Mouse (Mus musculus) urinary bladder, postnatal 36 days (tissue): Measurements from ENCODE around the gene Gabbr2.

Experiments used
- DNase-seq, 2 experiments: peaks; one replicate each; pipeline ENCODE4 v3.0.0; 2022; ENCODE audit warnings: low spot score in 2 of 2, mixed read lengths in 1 of 2

Gabbr2 gene

DNA sequence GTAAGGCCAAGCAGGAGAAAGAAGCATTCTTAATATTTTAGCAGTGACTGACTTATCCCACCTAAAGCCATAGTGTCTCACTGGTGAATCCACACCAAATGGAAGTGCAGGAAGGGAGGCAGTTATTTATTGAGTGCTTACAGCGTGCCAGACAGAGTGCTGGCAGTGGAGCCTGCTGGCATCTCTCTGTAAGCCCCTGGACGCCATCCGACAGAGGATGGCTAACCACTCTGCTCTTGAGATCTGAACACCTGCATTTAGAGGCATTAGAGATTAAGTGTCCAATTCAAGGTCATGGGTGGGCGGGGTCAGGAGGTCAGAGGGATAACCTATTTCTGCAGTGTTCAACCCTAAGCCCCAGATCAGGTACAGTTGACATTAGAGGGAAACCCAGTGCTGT is 2.8 kb downstream of the Gabbr2 start:
- DNase-seq = no peak

DNA sequence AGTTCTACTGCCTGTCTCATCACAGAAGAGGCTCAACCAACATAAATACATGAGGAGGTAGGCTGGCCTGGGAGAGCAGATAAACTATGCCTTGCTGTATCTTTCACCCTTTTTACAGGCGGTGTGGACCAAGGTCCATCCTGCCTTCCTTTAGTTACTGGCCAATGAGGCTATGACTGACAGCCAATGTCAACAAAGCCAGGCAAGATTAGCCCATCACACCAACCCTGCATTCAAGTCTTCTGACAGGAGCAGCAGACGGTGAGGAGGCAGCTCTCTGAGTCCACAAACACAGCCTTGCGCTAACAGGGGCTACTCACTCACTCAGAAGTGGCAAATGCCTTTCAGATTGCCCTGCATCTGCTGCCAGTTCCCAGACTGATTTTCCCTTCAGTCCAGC is 3.4 kb downstream of the Gabbr2 start:
- no peak for DNase-seq

DNA sequence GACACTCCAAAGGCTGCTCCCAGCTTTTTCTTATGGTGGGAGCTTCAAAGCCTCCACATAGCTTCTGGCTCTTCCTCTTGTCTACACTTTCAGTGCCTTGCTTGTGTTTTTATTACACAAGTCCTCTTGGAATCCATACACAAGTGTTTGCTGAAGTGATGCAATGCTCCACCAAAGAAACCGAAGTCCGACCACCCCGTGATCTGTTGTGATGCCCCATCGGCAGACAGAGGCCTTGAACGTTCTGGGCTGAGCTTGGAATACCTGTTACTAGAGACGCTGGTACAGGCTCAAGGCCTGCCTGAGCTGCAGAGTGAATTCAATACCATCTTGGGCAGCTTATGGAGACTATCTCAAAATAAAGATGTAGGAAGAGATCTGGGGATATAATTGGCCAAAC is 3.9 kb downstream of the Gabbr2 start:
- DNase-seq = no peak

DNA sequence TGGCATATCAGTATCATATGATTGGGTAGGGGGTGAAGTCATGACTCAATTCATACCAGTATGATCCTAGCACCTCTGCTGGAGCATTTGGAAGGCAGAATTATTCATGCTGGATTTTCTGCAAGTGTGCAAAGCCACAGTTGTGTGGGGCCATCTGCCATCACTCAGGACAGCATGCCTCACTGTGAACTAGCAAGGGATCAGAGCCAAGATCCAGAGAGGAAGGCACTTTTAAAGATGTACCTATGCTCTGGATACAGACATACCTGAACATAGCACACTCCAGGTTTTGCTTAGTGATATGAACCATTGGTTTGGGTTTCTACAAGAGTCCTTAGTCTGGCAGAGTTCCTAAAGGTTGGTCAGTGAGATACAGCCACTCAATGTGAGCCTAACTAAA is 5.6 kb downstream of the Gabbr2 start:
- DNase-seq = no peak

DNA sequence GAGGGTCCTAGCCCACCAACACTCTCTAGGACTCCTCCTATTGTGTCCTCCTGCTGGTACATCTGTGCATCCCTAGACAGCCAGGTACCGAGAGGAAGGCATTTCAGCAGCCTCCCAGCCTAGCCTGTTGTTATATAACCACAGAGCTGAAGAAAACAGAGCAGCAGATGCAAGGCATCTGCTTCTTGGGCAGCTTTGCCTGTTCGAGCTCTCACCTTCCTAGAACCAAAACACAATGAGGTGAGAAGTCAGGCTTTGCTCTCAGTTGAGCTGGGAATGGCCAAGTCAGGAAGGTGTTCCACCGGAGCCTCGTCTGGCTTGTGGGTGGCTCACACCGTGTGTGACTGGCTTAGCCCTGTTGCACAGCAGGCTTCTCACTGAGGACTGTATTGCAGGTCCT is 8.8 kb downstream of the Gabbr2 start:
- DNase-seq = no peak

DNA sequence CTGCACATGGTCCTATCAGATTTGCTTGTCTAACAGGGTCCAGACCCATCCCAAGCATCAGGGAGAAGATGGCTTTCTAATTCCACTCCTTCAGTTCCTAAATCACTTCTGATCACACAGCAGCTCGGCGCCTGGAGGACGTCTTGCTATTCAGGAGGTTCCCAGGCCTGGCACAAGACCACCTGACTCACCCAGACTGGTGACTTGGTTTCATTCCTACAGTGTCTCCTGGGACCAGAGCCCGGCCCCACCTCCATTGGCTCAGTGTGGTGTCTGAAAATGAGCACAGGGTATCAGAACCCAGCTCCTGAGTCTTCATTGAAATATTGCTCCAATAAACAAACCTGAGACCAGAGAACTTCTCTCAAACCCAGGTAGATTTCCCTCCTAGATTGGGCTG is 9.6 kb downstream of the Gabbr2 start:
- no peak for DNase-seq

DNA sequence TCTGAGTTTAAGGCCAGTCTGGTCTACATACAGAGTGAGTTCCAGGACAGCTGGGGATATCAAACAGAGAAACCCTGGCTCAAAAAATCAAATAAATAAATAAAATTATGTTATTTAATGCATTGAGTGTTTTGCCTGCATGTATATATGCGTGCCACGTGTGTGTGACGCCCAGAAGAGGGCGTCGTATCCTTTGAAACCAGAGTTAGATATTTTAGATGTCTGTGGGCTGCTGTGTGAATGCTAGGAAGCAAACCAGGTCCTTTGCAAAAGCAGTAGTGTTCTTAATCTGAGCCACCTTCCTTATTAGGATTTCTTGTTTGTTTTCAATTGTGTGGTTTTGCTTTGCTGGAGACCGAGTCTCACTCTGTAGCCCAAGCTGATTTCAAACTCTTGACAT is 13.3 kb downstream of the Gabbr2 start:
- DNase-seq = no peak

DNA sequence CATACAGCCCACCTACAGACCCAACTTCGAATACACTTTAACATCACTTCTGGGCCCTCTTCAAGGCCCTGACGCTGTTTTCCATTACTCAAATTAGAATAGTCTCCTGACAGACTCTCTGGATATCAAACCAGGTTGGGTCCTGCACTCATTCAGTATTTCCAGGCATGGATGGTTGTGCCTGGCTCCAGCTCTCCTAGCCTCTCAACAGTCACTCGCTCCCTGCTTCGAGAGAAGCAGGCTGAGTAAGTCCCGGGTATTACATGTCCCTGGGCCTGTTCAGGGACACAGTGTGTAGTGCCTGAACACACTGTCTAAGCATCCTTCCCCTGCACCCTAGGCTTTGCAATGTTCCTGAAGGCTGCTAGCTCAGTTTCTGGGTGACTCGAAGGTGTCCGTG is 14.5 kb downstream of the Gabbr2 start:
- no peak for DNase-seq

DNA sequence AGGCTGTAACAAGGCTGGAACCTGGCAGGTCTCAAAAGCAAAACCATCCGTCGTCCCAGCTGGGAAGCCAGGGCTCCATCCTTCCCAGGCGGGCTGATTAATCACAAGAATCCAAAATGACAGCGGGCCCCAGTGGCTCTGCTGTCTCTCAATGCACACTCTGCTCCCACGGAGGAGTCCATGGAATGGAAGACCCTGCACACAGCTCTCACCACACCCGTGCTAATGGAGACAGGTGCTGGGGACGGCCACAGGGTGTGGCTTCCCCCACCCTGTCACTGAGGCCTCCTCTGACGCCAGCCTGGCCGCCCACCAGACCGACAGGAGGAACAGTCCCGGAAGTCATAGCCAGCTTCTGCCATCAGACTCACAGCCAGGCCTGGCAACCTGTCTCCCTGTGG is 15.0 kb downstream of the Gabbr2 start:
- DNase-seq = no peak

DNA sequence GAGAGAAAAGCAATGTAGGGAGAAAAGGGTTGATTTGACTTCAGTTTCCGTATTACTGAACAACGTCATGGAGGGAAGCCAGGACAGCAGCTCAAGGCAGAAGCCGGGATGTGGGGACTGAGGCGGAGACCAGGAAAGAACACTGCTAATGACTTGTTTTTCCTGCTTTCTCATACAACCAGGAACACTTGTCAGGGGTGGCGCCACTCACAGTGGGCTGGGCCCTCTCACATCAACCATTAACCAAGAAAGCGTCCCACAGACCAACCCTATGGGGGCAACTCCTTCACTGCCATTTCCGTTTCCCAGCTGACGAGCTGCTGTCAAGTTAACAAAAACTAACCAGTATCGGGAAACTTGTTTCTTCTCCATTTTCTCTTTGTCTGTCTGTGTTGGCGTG is 18.4 kb downstream of the Gabbr2 start:
- no peak for DNase-seq

DNA sequence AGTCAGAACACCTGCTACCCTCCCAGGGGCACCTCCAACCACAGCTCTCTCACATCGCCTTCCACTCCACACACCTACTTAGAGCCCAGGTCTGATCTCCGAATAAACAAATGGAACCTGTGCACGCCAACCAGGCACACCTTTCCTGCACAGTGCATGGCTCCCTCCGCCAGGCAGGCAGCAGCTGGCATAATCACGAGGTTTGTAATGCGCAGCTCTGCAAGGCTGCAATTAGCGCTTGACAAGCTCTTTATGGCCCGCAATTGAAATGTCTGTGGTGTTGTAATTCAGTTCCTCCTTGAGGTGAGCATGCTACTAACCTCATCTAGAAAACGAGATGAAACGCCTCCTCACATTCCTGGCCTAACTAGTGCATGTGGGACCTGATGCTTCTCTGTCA is 23.7 kb downstream of the Gabbr2 start:
- no peak for DNase-seq

DNA sequence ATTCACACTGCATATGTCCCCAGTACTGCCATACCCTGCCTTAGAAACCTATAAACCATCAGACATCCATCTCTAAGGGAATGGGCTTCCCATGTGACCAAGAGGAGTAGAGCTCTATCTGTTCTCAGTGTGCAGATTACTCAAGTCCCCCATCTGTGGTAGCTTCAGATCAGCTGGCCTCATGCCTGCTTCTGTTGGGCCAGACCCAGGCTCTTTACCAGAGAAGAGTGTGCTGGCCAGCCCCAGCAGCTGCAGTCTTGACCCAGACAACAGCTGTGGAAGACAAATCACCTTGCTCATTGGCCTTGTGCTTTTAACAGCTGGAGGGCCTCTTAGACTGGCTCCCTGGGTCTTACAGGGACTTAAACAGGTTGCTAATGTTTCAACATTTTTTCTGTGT is 25.1 kb downstream of the Gabbr2 start:
- no peak for DNase-seq

DNA sequence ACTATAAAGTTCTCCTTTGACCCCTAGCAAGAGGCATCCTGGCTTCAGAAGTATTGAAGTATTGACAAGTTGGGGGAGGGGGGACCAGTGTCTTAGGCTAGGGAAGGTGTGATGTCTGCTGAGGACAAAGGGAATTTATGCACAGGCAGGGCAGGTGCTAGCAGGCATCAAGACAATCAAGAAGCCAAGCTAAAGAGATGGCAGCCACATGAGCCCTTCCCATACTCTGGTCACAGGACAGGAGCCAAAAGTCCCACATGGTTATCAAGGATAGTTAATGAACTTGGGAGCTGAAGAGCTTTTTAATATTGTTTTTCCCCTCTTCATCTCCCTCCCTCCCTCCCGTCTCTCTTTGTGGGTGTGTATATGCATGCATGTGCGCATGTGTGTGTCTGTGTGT is 30.3 kb downstream of the Gabbr2 start:
- DNase-seq = no peak

DNA sequence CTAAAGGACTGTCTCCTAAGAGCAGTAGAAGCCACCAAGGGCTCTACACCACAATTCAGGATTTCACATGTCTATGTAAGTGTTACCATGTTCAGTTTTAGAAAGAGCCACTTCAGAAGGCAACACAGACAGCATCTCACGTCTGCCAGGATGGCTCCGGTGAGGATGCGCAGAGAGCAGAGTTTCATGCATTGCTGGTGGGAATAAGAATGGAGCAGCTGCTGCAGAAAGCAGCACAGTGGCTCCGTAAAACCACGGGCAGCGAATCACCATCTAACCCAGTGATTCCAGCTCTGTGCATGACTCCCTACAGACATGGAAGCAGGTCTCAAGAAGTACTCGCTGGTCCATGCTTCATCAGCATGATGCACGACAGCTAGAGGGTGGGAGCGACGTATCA is 31.5 kb downstream of the Gabbr2 start:
- DNase-seq = no peak

DNA sequence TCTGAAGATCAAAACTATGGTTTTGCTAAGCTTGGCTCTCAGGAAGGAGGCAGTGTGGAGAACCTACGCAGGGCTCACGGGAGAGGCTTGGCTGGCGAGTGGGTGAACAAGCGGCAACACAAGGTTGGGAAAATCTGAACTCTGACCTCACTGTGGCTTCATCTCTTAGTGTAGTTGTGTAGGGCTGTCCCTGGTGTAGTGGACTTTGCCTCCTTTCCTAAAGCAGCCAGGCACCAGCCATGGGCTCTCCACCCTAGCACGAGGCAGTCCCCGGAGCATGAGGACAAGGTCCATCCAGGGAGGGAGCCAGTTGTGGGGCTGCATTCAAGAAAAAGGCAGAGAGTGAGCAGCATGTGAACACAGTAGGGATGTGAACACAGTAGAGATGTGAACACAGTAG is 31.9 kb downstream of the Gabbr2 start:
- no peak for DNase-seq

DNA sequence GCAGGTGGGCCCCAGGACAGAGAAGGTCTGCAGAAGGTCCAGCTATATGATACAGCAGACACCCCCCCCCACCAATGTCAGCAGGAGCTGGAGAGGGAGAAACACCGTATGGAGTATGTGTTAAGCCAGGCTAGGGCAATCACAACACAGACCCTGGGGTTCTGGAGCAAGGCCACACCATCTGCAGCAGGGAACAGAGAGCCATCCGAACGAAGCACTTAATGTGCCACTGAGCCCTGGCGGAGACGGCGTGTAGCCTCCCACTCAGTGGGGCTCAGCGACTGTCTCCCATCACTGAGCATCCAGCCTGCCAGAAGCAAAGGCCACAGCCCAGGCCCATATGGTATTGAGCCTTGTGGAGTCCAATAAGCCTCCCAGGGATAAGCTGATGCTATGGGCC is 33.7 kb downstream of the Gabbr2 start:
- no peak for DNase-seq

DNA sequence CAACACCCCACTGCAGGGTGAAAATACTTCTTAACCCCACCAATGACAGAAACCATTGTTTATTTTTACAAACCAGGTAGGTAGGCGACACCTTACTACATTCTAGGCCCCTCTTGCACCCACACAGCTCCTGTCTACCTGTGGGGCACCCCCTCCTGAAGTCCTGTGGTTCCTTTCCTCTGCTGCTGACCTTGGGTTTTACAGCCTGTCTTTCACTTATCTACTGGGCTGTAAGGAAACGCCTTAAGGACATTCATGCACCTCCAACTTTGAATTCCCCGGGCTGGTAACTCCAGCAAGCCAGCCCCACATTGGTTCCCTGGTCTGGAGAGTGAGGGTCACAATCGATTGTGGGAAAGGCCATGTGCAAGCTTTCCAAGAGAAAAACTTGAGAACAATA is 34.7 kb downstream of the Gabbr2 start:
- no peak for DNase-seq

DNA sequence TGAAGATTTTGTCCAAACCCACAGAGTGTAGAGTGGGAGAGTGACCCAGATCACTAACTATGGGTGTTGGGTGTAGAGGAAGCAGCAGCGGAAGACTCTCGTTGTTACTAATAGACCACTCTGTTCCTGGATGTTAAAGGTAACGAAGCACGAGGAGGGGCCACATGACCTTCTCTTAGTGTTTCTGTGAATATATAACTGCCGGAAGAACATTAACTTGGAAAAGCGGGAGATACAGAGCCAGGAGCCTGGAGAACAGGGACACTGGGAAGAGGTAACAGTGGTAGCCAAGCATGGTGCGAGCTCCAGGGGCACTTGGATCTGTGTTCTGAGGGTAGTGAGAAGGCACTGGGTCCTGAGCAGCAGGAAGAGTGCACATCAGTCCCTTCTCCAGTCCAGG is 38.7 kb downstream of the Gabbr2 start:
- no peak for DNase-seq

DNA sequence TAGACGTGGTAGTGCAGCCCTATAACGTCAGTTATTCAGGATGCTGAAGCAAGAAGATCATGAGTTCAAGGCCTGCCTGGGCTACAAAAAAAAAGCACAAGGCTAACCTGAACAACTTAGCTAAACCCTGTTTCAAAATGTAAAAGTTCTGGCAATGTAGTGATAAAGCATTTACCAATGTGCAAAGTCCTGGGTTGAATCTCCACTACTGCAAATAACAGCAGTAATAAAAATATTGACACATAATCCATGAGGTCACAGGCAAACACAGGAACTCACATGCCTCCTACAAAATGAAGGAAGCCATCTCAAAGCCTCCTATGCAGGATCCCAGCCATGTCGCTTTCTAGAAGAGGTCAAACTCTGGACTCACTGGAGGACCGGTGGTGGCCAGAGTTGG is 39.1 kb downstream of the Gabbr2 start:
- no peak for DNase-seq

DNA sequence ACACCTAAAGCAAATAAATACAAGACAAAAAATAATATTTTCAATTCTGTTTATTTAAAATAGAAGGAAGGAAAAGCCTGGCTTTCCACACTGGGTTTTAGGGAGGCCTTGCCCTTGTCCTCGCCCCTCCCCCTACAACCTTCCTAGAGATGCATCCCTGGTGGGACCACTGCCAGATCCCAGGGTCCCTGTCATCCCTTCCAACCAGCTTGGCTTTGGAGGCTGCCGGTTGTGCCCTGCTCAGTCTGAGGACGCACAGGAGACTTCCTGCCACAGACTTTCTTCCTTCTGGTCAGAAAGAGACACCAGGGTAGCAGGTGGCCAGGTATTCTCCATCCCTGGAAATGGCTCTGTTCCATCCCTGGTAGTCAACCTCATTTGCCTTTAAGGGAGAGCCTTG is 57.4 kb downstream of the Gabbr2 start:
- no peak for DNase-seq

DNA sequence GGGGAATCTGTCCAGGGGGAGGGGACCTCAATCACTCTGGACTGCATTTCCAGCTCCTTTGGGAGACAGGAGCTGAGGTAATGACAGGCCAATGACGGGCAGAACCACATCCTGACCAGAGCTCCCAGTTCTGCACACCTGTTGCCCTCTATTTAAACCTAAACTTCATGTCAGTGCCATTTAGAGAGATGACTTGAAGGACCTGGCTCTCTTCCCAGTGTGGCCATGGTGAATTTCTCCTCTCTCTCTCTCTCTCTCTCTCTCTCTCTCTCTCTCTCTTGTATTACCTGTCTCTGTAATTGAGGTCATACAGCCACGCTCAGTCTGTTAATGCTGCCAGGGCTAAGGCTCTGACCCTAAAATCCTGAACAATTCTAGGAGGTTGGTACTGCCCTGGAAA is 58.1 kb downstream of the Gabbr2 start:
- DNase-seq = no peak

DNA sequence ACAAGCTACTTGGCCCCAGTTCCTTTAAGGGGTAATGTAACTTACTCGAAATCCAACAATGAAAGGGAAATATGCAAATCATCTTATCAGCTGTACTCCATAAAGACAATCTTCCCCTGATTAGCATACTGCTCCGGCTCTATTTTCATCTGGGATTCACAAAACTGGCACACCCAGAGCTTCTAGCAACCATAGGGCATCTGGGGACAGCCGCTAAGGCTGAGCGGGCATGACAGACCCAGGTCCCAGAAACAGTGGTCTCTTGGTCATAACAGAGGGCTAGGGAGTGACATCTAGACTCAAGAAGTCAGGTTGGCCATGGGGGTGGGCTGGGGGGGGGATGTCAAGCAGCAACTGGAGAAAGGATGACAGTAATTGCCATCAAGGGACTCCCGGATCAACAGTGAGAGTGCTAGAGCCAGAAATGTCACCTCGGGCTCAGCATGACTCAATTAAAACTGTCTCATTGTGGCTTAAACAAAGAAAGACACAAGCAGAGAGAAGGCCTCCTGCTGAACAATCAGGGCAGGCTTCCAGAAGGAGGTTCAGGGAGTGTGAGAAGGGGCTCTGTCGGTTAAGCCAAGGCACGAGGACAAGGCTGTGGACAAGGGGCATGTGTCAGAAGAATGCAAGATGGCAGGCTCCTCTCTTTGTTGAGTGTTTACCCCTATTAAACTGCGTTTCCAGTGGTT is 59.8 kb downstream of the Gabbr2 start:
- DNase-seq = no peak

DNA sequence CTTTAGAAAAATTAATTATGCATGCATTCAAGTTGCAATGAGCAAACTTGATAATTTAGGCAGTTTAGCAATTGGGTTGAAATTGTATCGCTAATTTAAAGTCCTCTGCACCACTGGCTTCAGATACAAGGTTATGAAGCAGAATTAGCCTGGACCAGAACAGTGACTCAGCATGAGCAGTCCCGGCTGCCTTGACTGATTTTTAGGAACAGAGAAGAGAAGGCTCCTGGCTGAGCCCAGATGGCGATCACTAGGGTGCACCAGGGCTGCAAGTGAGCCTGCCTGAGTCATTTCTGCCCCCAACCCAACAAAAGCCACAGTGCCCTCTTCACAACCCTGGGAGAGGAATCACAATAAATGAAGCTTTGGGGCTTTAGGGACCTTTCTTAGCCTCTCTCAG is 63.6 kb downstream of the Gabbr2 start:
- no peak for DNase-seq

DNA sequence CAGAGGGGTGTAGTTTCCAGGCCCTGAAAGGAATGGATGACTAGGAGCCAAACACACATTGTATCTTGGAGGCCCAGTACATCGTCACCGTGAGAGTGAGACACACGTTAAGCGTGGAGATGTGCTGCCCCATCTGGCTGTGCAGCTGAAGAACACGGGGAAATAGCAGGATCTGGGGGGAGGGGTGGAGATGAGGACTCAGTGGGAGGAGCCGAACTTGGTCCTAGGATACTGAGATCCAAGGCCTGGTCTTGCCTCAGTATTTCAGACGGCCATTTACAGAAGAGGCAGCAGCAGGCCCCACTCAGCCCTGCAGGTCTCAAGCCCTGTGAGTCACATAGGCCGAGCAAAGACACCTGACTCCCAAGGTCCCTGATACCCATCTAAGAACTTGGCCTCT is 72.5 kb downstream of the Gabbr2 start:
- DNase-seq = no peak

DNA sequence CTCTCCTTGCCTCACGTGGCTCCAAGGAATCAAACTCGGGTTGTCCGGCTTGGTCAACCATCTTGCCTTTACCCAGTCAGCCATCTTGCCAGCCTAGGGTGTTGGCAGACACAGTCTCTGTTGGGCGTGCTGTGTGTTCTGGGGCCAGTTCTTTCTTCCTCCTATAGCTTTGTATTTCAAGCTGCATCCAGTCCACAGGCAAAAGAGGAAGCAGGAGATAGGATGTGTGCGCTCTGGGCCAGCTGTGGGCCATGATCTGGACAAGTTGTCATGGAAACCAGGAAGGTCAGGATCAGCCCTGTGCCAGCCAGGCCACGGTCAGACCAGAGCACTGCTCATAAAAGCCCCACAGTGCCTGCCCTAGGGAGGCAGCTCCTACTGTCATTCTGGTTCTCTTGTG is 74.9 kb downstream of the Gabbr2 start:
- DNase-seq = no peak
